Mouse (Mus musculus) liver, embryonic 14.5 days (tissue): Measurements from ENCODE around the gene Fam198a.

Source experiments
- CTCF ChIP-seq: IDR thresholded peaks from 2 replicates; pipeline ENCODE4 v1.5.1; 2016; ENCODE audit warnings: antibody characterized with exemption, low read depth, control low read depth
- EP300 ChIP-seq: IDR thresholded peaks from 2 replicates; pipeline ENCODE4 v1.6.1; 2016; ENCODE audit warnings: antibody characterized with exemption, low read depth

- TF ChIP-seq CTCF (no peak), EP300 (no peak)
Observed at GRCm38 (mm10) chr9:121904319-121904718, 46.5 kb upstream of the Fam198a start.
